Mouse (Mus musculus) ES-Bruce4 (cell line): Measurements from ENCODE around the gene Uspl1. TPM values are rescaled to one million over a fixed set of nuclear protein-coding genes. Genes with fewer than 3 reads are reported as not detected.

ENCODE experiments used
- H3K27ac ChIP-seq: 2 replicates; pipeline ENCODE4 v1.5.1; 2012; ENCODE audit warnings: low read length, inconsistent platforms; ENCODE audit not compliant: insufficient read depth
- H3K27me3 ChIP-seq: 2 replicates; pipeline ENCODE4 v1.6.1; 2012; ENCODE audit warnings: mild to moderate bottlenecking, low read length, inconsistent platforms; ENCODE audit not compliant: control insufficient read depth, poor library complexity, insufficient read depth, severe bottlenecking
- H3K36me3 ChIP-seq: 2 replicates; pipeline ENCODE4 v1.6.1; 2012; ENCODE audit warnings: inconsistent platforms, mild to moderate bottlenecking, low read length, moderate library complexity; ENCODE audit not compliant: control insufficient read depth, poor library complexity, insufficient read depth, severe bottlenecking
- H3K4me1 ChIP-seq: one replicate; pipeline ENCODE4 v1.8.1; 2011; ENCODE audit warnings: low read length; ENCODE audit not compliant: control insufficient read depth, insufficient read depth
- H3K4me3 ChIP-seq: 2 replicates; pipeline ENCODE4 v1.5.1; 2011; ENCODE audit warnings: low read depth, mild to moderate bottlenecking, low read length
- H3K9ac ChIP-seq: 2 replicates; pipeline ENCODE4 v1.6.1; 2012; ENCODE audit warnings: low read depth, mild to moderate bottlenecking, inconsistent platforms; ENCODE audit not compliant: poor library complexity, severe bottlenecking
- H3K9me3 ChIP-seq: replicated peaks from 2 replicates; pipeline ENCODE4 v1.6.1; 2012; ENCODE audit warnings: mild to moderate bottlenecking, low read length, inconsistent platforms; ENCODE audit not compliant: control insufficient read depth, poor library complexity, insufficient read depth, severe bottlenecking
- CTCF ChIP-seq: IDR thresholded peaks from one replicate; pipeline ENCODE4 v1.8.1; 2011; ENCODE audit warnings: low read depth, low read length
- EP300 ChIP-seq: IDR thresholded peaks from 2 replicates; pipeline ENCODE4 v1.6.1; 2011; ENCODE audit warnings: low read depth, low read length; ENCODE audit not compliant: insufficient read depth
- POLR2A ChIP-seq: IDR thresholded peaks from one replicate; pipeline ENCODE4 v1.8.1; 2011; ENCODE audit warnings: low read length; ENCODE audit not compliant: insufficient read depth
- polyA plus RNA-seq: library from polyadenylated mRNA; stranded (reverse); fragments of >200 nt; gene quantifications from 2 replicates; pipeline ENCODE4 v1.2.4, GENCODE M21; 2011; ENCODE audit warnings: low read depth; ENCODE audit not compliant: missing spikeins, insufficient read depth, insufficient read length

Gene Uspl1
- polyA plus RNA-seq, 1 experiment, result 63.8 TPM

DNA sequence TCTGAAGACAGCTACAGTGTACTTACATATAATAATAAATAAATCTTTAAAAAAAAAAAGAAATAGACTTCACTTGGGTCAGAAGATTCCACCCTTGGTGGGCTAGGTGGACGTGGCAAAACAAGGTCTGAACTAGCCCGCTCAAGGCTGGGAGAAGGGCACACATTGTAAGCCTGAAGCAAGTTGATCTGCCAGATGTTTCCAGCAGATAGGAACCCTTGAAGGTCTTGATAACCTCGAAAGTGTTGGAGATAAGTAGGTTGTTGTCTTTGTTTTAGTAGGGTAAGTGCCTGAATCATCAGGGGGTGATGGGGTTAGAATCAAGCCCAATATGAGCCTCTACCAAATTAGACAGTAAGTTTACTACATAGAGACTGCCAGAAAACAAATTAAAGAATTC is 35.3 kb downstream of the Uspl1 start:
- Histone ChIP-seq H3K9ac (no peak overlapping the region), H3K27ac (no peak overlapping the region), H3K27me3 (no peaks in the 10 kb centered on the region), H3K9me3 (peaks cover 45% of the 10 kb centered on the region), H3K4me3 (no peak overlapping the region), H3K4me1 (no peaks in the 10 kb centered on the region), H3K36me3 (peaks cover 8% of the 10 kb centered on the region)
- no peak for TF ChIP-seq POLR2A
- no peak for TF ChIP-seq CTCF
- TF ChIP-seq EP300, result no peak

DNA sequence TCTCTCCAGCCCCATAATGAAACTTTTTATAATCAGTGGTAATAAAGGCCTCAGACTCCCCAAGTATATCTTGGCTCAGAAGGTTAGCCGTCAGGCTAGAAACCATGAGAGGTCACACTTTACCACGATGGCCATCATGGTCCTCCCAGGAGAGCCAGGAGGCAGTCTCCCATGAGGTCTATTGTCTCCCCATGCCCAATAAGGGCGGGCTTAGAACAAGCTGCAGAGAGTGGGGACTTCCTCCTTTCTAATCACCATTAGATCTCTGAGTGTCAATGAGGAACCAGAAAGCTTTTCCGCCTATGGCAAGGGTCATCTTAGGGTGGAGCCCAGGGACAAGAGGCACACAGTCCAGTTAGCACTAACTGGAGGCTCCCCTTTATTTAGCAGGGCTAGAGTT is 37.2 kb downstream of the Uspl1 start:
- H3K4me1 ChIP-seq, result no peaks in the 10 kb centered on the region
- H3K36me3 ChIP-seq, result no peaks in the 10 kb centered on the region
- TF ChIP-seq POLR2A, result no peak
- no peak for TF ChIP-seq EP300
- no peak for TF ChIP-seq CTCF
- no peak overlapping the region for H3K27ac ChIP-seq
- H3K27me3 ChIP-seq, result no peaks in the 10 kb centered on the region
- no peak overlapping the region for H3K4me3 ChIP-seq
- peaks cover 41% of the 10 kb centered on the region for H3K9me3 ChIP-seq
- no peak overlapping the region for H3K9ac ChIP-seq

DNA sequence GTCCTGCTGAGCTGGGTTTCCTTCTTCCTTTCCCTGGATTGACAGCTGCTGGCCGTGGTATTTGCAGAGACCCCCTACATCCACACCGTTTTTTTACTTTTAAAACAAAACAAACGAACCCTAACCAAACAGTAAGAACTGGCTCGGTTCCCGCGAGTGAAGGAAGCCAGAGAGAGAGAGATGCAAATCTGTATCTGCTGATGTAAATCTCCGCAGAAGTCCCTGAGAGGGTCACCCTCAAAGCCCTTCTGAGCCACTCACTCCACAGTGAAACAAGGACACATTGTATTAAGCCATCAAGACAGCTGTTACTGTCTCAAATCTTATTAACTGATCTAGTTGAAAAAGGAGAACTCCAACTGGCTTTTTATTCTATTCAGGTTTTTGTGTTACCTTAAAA is 40.5 kb downstream of the Uspl1 start:
- no peaks in the 10 kb centered on the region for H3K4me1 ChIP-seq
- no peak overlapping the region for H3K27ac ChIP-seq
- H3K4me3 ChIP-seq, result no peak overlapping the region
- no peak overlapping the region for H3K9ac ChIP-seq
- peaks cover 20% of the 10 kb centered on the region for H3K9me3 ChIP-seq
- no peaks in the 10 kb centered on the region for H3K36me3 ChIP-seq
- H3K27me3 ChIP-seq, result no peaks in the 10 kb centered on the region
- TF ChIP-seq EP300, result no peak
- TF ChIP-seq POLR2A, result no peak
- TF ChIP-seq CTCF, result no peak

DNA sequence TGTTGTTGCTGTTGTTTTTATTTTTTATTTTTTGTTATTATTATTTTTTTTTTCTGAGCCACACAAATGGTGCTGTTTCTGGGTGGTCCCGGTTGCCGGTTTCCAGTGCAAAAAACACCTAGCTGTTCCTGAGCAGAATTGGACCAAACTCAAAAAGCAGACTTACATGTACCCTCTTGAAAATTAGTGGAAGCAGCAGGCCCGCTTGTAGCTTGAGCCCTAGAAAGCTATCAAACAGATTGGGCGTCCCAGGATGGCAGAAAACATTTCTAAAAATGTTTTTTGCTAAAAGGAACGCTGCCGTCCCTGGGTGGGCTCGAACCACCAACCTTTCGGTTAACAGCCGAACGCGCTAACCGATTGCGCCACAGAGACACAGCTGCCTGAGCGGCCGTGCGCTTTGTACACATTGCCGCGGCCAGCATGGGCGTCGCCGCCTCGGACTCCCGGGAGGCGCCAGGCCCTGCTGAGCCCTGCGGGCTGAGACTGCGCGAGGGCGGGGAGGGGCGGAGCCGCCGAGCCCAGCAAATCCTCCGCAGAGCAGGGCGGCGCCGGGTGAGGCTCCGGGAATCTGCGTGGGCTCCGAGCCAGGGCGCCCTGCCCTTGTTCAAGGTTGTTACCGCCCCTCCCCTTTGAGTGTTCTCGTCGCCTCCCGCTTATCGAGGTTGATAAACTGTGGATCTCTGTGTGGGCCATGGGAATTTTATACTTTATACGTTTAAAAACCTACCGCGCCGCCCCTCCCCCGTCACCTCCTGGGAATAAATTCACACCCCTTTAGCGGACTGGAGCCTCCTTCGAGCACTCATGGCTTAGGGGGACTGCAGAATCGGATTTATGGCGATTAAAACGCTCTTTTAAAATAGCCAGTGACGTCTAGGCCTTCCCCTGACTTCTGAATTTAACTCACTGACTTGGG is 44.8 kb downstream of the Uspl1 start:
- Histone ChIP-seq H3K4me1 (no peaks in the 10 kb centered on the region), H3K4me3 (peak overlapping the region; percentile 81), H3K9me3 (no peaks in the 10 kb centered on the region), H3K27ac (peak overlapping the region; percentile 60), H3K27me3 (no peaks in the 10 kb centered on the region), H3K9ac (peak overlapping the region; percentile 57), H3K36me3 (no peaks in the 10 kb centered on the region)
- TF ChIP-seq CTCF (no peak), EP300 (0 out of 2 replicates have a peak, but pooled peaks have one; percentile 33)

DNA sequence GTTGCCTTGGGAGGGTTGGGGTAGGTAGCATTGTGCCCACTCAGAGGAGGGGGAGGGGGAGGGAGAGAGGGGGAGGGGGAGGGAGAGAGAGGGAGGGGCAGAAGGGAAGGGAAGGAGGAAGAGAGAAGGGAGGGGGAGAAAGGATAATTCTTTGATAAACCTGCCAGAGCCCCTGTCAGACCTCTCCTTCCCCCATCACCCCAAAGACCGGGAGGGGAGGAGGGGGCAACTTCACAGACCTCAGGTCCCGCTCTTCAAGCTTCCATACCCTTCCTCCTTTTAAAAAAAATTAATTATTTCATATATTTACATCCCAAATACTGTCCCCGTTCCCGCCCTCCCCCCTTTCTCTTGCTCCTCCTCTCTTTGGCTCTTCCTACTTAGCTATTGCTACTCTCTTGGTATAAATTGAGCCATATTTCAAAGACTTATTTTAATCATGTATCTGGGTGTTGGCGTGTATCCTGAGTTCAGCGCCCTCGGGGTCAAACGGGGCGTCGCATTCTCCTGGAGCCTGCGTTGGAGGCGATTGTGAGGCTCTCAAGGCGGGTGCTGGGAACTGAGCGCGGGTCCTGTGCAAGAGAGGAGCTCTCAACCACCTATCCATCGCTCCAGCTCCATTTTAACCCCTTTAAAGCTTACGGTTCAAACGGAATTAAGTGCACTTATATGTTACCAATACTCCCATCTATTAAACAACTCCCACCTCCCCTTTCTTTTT is 45.6 kb downstream of the Uspl1 start:
- Histone ChIP-seq H3K27me3 (no peaks in the 10 kb centered on the region), H3K4me3 (peak overlapping the region; percentile 81), H3K36me3 (no peaks in the 10 kb centered on the region), H3K27ac (peak overlapping the region; percentile 60), H3K9me3 (no peaks in the 10 kb centered on the region), H3K9ac (peak overlapping the region; percentile 57), H3K4me1 (no peaks in the 10 kb centered on the region)
- TF ChIP-seq POLR2A, result no peak

DNA sequence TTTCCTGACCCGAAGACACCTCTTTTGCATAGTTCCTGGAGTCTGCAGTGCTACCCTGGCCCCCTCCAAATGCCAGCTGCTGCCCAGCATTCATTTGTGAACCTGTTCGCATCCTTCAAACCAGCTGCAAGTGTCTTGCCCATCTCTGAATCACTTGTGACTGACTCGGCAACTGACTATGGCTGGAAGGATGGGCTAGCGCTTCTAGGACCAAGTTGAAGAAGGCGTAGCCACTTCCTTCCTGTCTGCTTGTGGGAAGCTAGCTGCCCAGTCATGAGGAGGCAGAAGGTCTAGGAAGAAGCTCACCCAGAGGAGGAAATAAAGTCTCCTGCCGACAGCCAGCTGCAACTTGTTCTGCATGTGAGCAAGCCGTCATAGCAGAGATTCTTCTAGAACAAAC is 50.9 kb downstream of the Uspl1 start:
- no peak overlapping the region for H3K27ac ChIP-seq
- no peak overlapping the region for H3K9ac ChIP-seq
- no peaks in the 10 kb centered on the region for H3K36me3 ChIP-seq
- H3K9me3 ChIP-seq, result no peaks in the 10 kb centered on the region
- H3K4me3 ChIP-seq, result no peak overlapping the region
- H3K27me3 ChIP-seq, result no peaks in the 10 kb centered on the region
- no peak for TF ChIP-seq POLR2A
- no peaks in the 10 kb centered on the region for H3K4me1 ChIP-seq
